Mouse (Mus musculus) skeletal muscle tissue, adult 2 months (tissue): Measurements from ENCODE around the gene Ciita.

Experiments
- DNase-seq: peaks from one replicate; pipeline ENCODE4 v3.0.0-alpha.2; 2012; ENCODE audit warnings: low read depth, low spot score

The Ciita gene

DNA sequence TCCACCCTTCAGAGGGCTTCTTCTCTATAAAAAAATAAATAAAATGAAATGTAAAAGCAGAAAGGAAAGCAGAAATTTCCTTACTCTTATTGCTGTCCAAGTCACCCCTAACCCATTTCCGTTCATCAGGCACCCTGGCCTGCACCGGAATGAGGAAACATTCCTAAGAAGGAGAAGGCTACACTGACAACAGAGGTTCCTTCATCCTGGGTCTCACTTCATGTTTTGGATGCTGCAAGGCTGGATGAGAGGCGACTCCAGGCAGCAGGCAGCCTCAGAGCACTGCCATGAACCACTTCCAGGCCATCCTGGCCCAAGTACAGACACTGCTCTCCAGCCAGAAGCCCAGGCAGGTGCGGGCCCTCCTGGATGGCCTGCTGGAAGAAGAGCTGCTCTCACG is at the start of gene Ciita:
TSS of gene Ciita (plus strand) at position 203 of the 400 bp plus-strand sequence.
- no peak for DNase-seq

DNA sequence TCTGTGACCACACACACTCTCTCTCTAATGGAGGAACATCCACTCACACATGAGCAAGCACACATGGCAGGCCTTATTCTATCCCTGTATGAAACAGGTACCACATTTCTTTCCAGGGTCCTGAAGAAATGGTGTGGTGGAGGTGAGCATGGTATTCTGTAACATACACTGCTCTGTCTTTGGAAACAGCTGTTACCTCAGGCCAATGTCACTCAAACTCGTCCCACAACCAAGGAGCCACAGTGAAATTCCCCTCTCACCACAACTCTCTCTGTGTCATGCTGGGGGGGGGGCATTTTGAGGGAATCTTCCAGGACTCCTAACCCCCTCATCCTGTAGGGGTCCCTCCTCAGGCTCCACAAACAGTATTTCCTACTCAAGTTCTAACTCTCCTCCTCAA is 47.9 kb upstream of the Ciita start:
- DNase-seq = no peak

DNA sequence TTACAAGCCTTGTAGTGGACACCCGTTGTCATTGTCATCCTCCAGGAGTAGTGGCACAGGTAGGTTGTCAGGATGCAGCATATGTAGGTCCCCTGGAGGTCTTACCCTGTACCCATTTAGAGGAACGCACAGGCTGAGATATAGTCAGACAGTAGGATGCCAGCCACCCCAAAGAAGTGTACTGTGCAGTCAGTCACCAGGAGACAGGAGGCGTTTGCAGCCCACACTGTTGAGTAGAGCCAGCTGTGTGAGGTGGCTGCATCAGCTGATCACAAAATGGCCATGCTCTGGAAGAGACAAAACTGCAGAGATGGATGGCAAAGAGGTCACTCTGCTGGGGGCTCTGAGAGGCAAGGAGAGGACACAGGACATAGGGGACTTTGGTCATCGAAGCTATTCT is 47.5 kb upstream of the Ciita start:
- DNase-seq = no peak

- no peak for DNase-seq
Observed at GRCm38 (mm10) chr16:10433344-10433743, 46.5 kb upstream of the Ciita start.

DNA sequence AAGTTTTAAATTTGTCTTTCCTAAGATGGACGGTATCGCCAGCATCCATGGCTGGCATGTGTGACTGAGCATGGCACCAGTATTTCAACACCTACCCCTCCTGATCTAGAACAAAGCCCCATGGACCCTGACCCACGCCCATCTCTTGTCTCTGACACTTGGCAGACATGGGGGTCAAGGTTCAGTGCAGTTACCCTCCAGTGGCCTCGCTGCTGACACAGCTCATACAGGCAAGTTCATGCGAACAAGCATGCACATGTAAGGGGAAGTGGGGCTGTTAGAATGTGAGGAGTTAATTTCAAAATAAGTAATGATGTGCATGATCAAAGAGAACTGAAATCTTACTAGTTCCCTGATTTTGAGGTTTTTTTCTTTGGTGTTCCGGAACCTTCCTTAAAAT is 43.7 kb upstream of the Ciita start:
- peak; percentile 29 for DNase-seq

GRCm38 (mm10) chr16:10438055-10438454 is 41.8 kb upstream of the Ciita start:
- no peak for DNase-seq

- DNase-seq = no peak
Observed at GRCm38 (mm10) chr16:10441328-10441727, 38.5 kb upstream of the Ciita start.

GRCm38 (mm10) chr16:10441761-10442160 is 38.1 kb upstream of the Ciita start:
- no peak for DNase-seq

- no peak for DNase-seq
Observed at GRCm38 (mm10) chr16:10443723-10444122, 36.1 kb upstream of the Ciita start.

DNA sequence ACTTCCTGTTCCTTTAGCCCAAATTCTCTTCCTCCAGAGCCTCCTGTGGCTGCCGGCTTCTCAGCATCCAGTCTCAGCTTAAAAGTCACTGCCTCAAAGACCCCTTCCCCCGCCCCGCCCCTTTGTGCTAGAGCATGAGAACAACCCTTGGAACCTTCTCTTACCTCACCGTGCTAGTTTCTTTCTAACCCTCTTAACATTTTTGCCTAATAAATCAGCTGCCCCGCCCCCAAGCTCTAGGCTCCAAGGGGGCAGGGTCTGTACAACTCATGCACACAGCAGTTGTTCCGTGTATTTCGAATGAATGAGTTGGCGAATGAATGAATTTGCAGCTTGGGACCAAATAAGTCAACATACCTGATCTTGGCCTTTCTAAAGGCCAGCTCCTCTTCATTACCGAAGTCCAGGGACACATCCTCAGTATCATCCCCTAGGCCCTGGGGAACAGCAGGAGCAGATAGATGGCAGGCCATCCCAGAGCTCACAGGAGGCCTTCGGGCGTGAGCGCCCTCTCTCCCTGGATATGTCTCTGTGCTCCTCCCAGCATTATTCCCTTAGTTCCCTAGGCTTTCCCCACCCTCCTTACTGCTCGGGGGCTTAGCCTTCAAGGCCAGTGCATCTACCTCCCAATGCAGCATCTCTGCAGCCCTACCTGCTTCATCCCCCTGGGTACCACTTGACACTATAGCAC is 33.1 kb upstream of the Ciita start:
- no peak for DNase-seq

GRCm38 (mm10) chr16:10447264-10447594 is 32.6 kb upstream of the Ciita start, which contains the start of gene Tvp23a:
Gene Tvp23a (minus strand): TSS chr16:10447362.
- DNase-seq = peak; percentile 35

- DNase-seq = no peak
Observed at GRCm38 (mm10) chr16:10447781-10448180, 32.1 kb upstream of the Ciita start.

DNA sequence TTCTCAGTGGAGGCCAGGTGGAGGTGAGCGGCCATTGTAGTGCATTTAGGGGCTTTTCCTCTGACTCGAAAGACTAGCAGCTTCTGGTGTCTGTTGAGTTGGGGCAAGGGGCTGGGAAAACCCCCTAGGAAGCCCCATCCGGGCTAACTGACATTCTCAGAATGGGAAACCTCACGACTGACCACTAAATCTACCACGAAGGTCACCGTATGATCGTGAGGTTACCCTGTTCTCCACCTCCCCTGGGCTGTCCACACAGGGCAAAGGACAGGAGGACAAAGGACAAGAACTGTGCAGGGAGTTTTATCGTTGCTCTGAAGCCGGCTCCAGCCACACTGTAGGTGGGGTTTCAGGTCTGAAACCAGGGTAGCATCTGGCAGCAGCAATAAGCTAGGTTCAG is 30.9 kb upstream of the Ciita start:
- no peak for DNase-seq

GRCm38 (mm10) chr16:10451906-10452305 is 28.0 kb upstream of the Ciita start:
- no peak for DNase-seq

DNA sequence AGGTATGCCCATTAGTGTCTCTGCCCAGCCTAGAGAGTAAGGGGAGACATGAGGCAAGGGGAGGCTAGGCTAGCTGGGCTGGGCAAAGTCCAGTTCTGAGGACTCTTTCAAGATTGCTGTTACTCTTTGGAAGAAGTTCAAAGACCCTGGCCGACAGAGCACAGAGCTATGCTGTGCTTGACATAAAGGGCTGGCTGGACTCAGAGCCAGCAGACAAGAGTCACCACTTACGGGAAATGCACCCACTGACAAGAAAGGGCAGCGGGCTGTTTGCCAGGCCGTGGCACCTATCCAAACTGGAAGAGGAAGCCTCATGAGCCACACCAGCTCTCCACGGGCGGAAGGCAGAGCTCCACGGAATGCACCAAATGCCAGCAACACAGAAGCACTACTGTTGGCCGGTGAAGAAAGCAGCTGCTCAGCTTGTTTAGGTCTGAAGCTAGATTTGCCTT is 27.4 kb upstream of the Ciita start:
- DNase-seq = peak; percentile 59

DNA sequence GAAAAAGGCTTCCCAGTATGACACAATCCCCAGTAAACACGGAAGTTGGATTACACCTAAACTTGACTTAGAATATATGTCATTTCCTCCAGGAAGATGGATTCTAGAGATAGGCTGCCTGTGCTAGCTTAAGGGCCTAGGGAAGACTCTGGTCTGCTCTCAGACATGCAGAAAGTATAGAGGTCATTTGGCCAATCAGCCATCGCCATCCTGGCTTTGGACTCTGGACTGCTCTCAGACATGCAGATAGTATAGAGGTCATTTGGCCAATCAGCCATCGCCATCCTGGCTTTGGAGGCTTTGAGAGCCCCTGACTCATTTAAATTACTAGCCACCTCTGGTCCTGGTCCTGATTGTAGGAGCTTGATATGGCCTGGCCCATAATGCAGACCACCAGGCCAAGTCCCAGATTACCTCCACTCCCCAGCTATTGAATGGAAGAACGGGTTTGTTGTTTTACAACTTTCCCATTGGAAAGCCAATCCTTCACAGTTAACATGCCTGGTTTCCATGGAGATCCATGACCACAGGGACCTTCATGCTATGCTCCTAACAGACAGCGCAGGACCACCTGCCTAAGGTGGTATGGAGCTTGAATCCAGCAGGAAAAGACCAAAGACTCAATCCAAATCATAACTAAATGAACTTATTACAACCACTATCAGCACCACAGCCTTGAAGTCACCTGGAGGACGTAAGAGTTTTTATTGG is 25.8 kb upstream of the Ciita start:
- no peak for DNase-seq

GRCm38 (mm10) chr16:10454583-10454974 is 25.3 kb upstream of the Ciita start:
- no peak for DNase-seq

GRCm38 (mm10) chr16:10460188-10460587 is 19.7 kb upstream of the Ciita start:
- DNase-seq = no peak

- no peak for DNase-seq
Observed at GRCm38 (mm10) chr16:10461178-10461577, 18.7 kb upstream of the Ciita start.

DNA sequence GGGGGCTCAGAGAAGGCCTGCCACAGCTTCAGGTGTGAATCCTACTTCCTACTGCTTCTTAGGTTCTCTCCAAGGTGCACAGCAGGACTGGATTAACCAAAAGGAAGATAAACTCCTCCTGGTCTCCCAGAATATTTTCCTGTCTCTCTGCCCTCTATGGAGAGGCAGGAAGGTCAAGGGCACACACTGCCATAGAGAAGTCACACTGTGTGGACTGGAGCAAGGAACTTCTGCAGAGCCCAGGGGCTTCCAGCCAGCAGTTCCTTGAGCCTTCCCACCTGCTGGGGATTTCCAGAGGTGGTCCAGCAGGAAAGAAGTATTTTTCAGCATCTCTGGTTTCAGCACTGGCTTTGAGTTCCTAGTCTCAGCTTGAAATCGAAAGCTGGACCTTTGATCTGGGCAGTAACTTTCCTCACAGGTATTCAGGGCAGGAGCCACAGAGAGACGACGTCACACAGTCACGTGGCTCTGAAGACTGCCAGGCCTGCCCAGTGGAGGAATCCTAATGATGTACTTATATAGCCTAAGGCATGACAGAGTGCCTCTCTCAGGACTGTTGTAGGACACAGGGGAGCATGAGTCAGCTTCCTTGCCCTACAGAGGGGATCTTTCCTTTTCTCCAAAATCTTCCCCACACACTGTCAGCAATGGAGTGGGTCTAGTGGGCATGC is 14.7 kb upstream of the Ciita start:
- no peak for DNase-seq

GRCm38 (mm10) chr16:10467391-10468107 is 12.3 kb upstream of the Ciita start:
- DNase-seq = no peak

- DNase-seq = no peak
Observed at GRCm38 (mm10) chr16:10468201-10468600, 11.7 kb upstream of the Ciita start.
